Mouse (Mus musculus): ENCODE measurements around the gene Cd55.
"Not testable (repeated sequence)": the region's sequence is repeated elsewhere in the genome, so short reads cannot be mapped to it uniquely, and the experiment has no call there.

Cd55 gene

DNA sequence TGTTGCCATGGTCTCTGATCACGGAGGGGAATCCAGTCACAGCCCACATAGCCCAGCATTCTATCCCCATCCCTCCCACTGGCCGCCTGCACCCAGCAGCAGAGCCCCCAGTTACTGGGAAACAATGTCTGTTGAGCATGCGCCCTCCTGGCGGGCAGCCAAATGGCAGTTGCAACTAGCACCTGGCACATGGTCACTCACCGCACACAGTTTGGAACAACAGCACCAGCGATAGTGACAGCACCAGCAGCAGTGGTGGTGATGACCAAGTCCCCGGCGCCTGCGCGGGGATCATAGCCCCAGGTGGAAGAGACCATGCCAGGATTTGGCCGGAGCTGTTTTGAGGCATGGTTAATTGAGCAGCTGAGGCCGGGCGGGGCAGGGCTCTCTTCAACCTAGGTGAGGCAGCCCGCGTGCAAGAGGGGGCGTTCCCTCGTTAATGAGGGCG lies 39.9 kb downstream of the Cd55 start, which contains the start of gene Cd55b:
Cd55b (minus strand) TSS at position 346 of the 448 bp plus-strand sequence.
- peak; percentile 52 to 67 for DNase-seq

- DNase-seq, result not testable (repeated sequence)
Observed at GRCm38 (mm10) chr1:130422033-130422432, 40.5 kb downstream of the Cd55 start.

DNA sequence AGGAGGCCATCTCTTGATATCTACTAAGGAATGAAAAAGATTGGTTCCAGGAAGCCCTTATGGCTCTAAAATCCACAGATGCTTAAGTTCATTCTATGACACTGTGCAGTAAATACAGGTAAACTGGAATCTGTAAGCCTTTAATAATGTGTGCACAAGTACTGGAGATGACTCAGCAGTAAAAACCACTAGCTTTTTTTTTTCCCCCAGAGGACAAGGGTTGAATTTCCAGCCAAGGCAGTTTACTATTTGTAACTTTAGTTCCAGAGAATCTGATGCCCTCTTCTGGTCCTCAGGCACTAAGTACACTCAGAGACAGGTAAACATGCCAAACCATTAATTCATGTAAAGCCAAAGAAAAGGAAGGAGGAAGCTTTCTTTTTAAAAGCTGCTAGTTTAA lies 65.4 kb downstream of the Cd55 start:
- DNase-seq, result not testable (repeated sequence)

Data from lung, adult 18-20 months (tissue).